Mouse (Mus musculus): Measurements from ENCODE around the gene Rab19. TPM values are rescaled to one million over a fixed set of nuclear protein-coding genes. Genes with fewer than 3 reads are reported as not detected.

The Rab19 gene
- 0.09 and 1.9 TPM in 2 replicates for polyA plus RNA-seq (2015; fragmentation: Nextera tagmentation; extraction: Ambion mirVana)

GRCm38 (mm10) chr6:39381125-39381880 lies at the start of gene Rab19:
Gene Rab19, plus strand, starts transcription at chr6:39381175.
- H3K27ac ChIP-seq (replicated peaks), result no peak within 1 kb of the TSS
- peak within 1 kb of the TSS; percentile 48 for H3K4me2 ChIP-seq
- 0 out of 2 replicates have a peak within 1 kb of the TSS, but pooled peaks have one; percentile 1 for H3K9ac ChIP-seq (replicated peaks)
- peaks cover 14% of the 10 kb centered on the region for H3K4me1 ChIP-seq
- WGBS, result 17% methylated on average over 20 of the region's 20 CpGs
- peak within 1 kb of the TSS; percentile 21 for H3K4me3 ChIP-seq (replicated peaks)
- no peaks in the 10 kb centered on the region for H3K9me3 ChIP-seq (replicated peaks)
- H3K36me3 ChIP-seq, result no peaks in the 10 kb centered on the region
- no peak for ATAC-seq (ENCODE audit: low FRiP score)
- 0 out of 2 replicates have a peak, but pooled peaks cover 9% of the 10 kb centered on the region for H3K27me3 ChIP-seq (replicated peaks)

- no peaks in the 10 kb centered on the region for H3K27me3 ChIP-seq (replicated peaks)
- no peaks in the 10 kb centered on the region for H3K4me1 ChIP-seq
- no peak overlapping the region for H3K27ac ChIP-seq (replicated peaks)
- H3K4me2 ChIP-seq, result no peak overlapping the region
- no peak overlapping the region for H3K4me3 ChIP-seq (replicated peaks)
- WGBS, result 86% methylated on average over 7 of the region's 7 CpGs
- peaks cover 38% of the 10 kb centered on the region for H3K36me3 ChIP-seq
- no peak overlapping the region for H3K9ac ChIP-seq (replicated peaks)
- H3K9me3 ChIP-seq (replicated peaks), result no peaks in the 10 kb centered on the region
- no peak for ATAC-seq (ENCODE audit: low FRiP score)
Observed at GRCm38 (mm10) chr6:39331998-39332700, 48.8 kb upstream of the Rab19 start.

GRCm38 (mm10) chr6:39334224-39334623 lies 46.8 kb upstream of the Rab19 start:
- Histone ChIP-seq H3K9me3 (replicated peaks) (no peaks in the 10 kb centered on the region), H3K4me2 (no peak overlapping the region), H3K4me3 (replicated peaks) (no peak overlapping the region), H3K36me3 (peaks cover 53% of the 10 kb centered on the region), H3K4me1 (no peaks in the 10 kb centered on the region), H3K27ac (replicated peaks) (no peak overlapping the region), H3K9ac (replicated peaks) (no peak overlapping the region), H3K27me3 (replicated peaks) (no peaks in the 10 kb centered on the region)
- WGBS, result 90% methylated on average over 7 of the region's 7 CpGs
- ATAC-seq (ENCODE audit: low FRiP score), result no peak

DNA sequence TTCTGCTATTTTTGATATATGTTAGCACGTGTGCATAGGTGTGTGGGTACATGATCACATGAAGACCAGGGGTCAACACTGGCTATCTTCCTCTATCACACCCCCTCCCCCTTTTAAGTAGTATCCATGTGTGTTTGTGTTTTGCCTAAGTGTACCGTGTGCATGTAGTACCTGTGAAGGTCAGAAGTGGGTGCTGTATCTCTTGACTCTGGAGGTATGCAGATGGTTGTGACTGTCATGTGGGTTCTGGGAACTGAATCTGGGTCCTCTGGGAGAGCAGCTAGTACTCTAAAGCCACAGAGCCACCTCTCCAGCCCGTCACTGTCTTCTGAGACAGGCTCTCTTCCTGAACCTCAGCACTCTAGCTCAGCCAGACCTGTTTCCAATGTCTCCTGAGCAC lies 46.1 kb upstream of the Rab19 start:
- no peak for ATAC-seq (ENCODE audit: low FRiP score)
- Histone ChIP-seq H3K4me1 (no peaks in the 10 kb centered on the region), H3K36me3 (peaks cover 48% of the 10 kb centered on the region), H3K9ac (replicated peaks) (no peak overlapping the region), H3K27me3 (replicated peaks) (no peaks in the 10 kb centered on the region), H3K4me3 (replicated peaks) (no peak overlapping the region), H3K27ac (replicated peaks) (no peak overlapping the region), H3K4me2 (no peak overlapping the region), H3K9me3 (replicated peaks) (no peaks in the 10 kb centered on the region)
- 91% methylated on average over 3 of the region's 3 CpGs for WGBS

GRCm38 (mm10) chr6:39338359-39338758 lies 42.6 kb upstream of the Rab19 start:
- 83% methylated on average over 8 of the region's 8 CpGs for WGBS
- Histone ChIP-seq H3K27me3 (replicated peaks) (no peaks in the 10 kb centered on the region), H3K4me2 (no peak overlapping the region), H3K9me3 (replicated peaks) (no peaks in the 10 kb centered on the region), H3K27ac (replicated peaks) (no peak overlapping the region), H3K4me1 (no peaks in the 10 kb centered on the region), H3K9ac (replicated peaks) (no peak overlapping the region), H3K4me3 (replicated peaks) (no peak overlapping the region), H3K36me3 (peaks cover 65% of the 10 kb centered on the region)
- ATAC-seq (ENCODE audit: low FRiP score), result no peak

DNA sequence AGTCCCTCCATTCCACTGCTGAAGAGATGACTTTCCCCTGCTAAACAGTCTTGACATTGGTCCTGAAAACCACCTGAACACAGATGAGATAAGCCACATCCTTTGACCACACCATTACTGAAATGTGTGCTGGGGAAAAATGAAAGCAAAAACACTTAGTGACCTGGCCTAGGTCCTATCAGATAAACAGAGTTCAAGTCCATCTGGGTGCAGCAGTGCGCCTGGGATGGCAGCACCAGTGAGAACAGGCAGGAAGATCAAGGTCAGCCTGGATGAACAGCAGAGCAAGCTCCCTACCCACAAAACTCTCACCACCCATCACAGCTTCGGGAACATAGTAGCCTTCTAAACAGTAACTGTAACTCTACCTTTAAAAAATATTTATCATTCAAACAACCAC lies 39.2 kb upstream of the Rab19 start:
- WGBS, result 96% methylated on average over 2 of the region's 2 CpGs
- H3K36me3 ChIP-seq, result peaks cover 55% of the 10 kb centered on the region

GRCm38 (mm10) chr6:39344020-39344419 lies 37.0 kb upstream of the Rab19 start:
- peaks cover 25% of the 10 kb centered on the region for H3K4me1 ChIP-seq
- WGBS, result 20% methylated on average over 12 of the region's 12 CpGs
- no peaks in the 10 kb centered on the region for H3K27me3 ChIP-seq (replicated peaks)
- no peak overlapping the region for H3K27ac ChIP-seq (replicated peaks)
- H3K9ac ChIP-seq (replicated peaks), result no peak overlapping the region
- no peak overlapping the region for H3K4me2 ChIP-seq
- no peak overlapping the region for H3K4me3 ChIP-seq (replicated peaks)
- no peaks in the 10 kb centered on the region for H3K9me3 ChIP-seq (replicated peaks)
- peak; percentile 74 for ATAC-seq (ENCODE audit: low FRiP score)
- peaks cover 41% of the 10 kb centered on the region for H3K36me3 ChIP-seq

More for the DNA sequence above, 39.2 kb upstream of the Rab19 start:
- no peaks in the 10 kb centered on the region for H3K27me3 ChIP-seq (replicated peaks)
- no peaks in the 10 kb centered on the region for H3K9me3 ChIP-seq (replicated peaks)
- no peak overlapping the region for H3K4me2 ChIP-seq
- H3K9ac ChIP-seq (replicated peaks), result no peak overlapping the region
- ATAC-seq (ENCODE audit: low FRiP score), result no peak
- H3K4me3 ChIP-seq (replicated peaks), result no peak overlapping the region
- H3K4me1 ChIP-seq, result peaks cover 13% of the 10 kb centered on the region
- no peak overlapping the region for H3K27ac ChIP-seq (replicated peaks)

- Histone ChIP-seq H3K36me3 (peaks cover 51% of the 10 kb centered on the region), H3K9ac (replicated peaks) (no peak overlapping the region), H3K4me1 (peaks cover 25% of the 10 kb centered on the region), H3K27me3 (replicated peaks) (no peaks in the 10 kb centered on the region), H3K4me2 (no peak overlapping the region), H3K4me3 (replicated peaks) (no peak overlapping the region), H3K9me3 (replicated peaks) (no peaks in the 10 kb centered on the region), H3K27ac (replicated peaks) (no peak overlapping the region)
- 21% methylated on average over 7 of the region's 7 CpGs for WGBS
- ATAC-seq (ENCODE audit: low FRiP score), result no peak
Observed at GRCm38 (mm10) chr6:39345430-39345829, 35.5 kb upstream of the Rab19 start.

DNA sequence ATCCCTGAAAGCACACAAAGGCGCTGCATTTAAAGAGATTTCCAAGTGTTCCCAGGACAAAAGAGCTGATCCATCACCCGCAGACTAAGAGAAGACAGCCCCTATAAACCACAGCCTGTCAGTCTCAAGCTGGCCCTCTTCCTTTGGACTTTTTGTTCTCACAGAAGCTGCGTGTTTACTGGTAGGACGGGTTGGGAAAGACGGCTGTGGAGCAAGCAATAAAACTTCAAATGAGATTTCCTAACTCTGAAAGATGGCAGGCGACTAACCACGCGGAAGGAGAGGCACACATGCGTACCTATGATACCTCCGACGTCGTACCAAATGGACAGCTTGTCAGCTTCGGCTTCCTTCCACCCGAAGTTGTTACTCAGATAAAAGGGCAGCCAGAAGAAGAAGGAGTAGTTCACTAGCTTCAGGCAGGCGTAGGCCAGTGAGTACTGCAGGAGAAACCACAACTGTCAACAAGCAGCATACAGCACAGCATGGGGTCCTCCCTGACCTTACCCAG lies 33.9 kb upstream of the Rab19 start:
- Histone ChIP-seq H3K36me3 (peaks cover 61% of the 10 kb centered on the region), H3K27ac (replicated peaks) (peak overlapping the region; percentile 71)
- ATAC-seq (ENCODE audit: low FRiP score), result peak; percentile 34; the same call in 1 of the 2 replicates

GRCm38 (mm10) chr6:39347880-39348814 lies 32.8 kb upstream of the Rab19 start:
- ATAC-seq (ENCODE audit: low FRiP score), result no peak
- Histone ChIP-seq H3K4me1 (peaks cover 25% of the 10 kb centered on the region), H3K27me3 (replicated peaks) (no peaks in the 10 kb centered on the region), H3K9ac (replicated peaks) (no peak overlapping the region), H3K9me3 (replicated peaks) (no peaks in the 10 kb centered on the region), H3K4me2 (no peak overlapping the region), H3K4me3 (replicated peaks) (no peak overlapping the region), H3K27ac (replicated peaks) (peak overlapping the region; percentile 41; the same call in 1 of the 2 replicates), H3K36me3 (peaks cover 58% of the 10 kb centered on the region)
- 30% methylated on average over 4 of the region's 4 CpGs for WGBS

More for the DNA sequence above, 33.9 kb upstream of the Rab19 start:
- Histone ChIP-seq H3K4me2 (no peak overlapping the region), H3K4me3 (replicated peaks) (no peak overlapping the region), H3K27me3 (replicated peaks) (no peaks in the 10 kb centered on the region), H3K4me1 (peaks cover 25% of the 10 kb centered on the region), H3K9me3 (replicated peaks) (no peaks in the 10 kb centered on the region), H3K9ac (replicated peaks) (no peak overlapping the region)
- 8% methylated on average over 15 of the region's 15 CpGs for WGBS

DNA sequence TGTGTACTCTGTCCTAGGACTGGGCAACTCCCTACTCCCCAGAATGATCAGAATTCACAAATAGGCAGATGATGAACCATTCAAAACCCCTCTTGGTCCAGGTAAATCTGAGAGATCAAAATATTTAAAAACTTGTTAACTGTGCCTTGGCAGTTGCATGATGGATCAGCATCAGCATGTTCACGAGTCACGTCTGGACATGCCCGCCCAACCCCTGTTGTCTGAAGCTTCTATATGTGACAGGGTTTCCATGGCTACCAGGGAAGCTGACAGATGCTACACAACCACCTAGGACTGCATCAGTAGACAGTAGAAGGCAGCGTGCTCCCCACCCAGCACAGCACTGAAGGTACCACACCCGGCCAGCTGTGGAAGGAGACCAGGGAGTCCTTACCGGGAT lies 32.0 kb upstream of the Rab19 start:
- Histone ChIP-seq H3K4me1 (peaks cover 25% of the 10 kb centered on the region), H3K27ac (replicated peaks) (no peak overlapping the region), H3K27me3 (replicated peaks) (no peaks in the 10 kb centered on the region), H3K4me3 (replicated peaks) (no peak overlapping the region), H3K9me3 (replicated peaks) (no peaks in the 10 kb centered on the region), H3K4me2 (no peak overlapping the region), H3K36me3 (peaks cover 64% of the 10 kb centered on the region), H3K9ac (replicated peaks) (no peak overlapping the region)
- no peak for ATAC-seq (ENCODE audit: low FRiP score)
- WGBS, result 49% methylated on average over 6 of the region's 6 CpGs
